Mouse (Mus musculus): ENCODE measurements around the gene Srms.

DNA sequence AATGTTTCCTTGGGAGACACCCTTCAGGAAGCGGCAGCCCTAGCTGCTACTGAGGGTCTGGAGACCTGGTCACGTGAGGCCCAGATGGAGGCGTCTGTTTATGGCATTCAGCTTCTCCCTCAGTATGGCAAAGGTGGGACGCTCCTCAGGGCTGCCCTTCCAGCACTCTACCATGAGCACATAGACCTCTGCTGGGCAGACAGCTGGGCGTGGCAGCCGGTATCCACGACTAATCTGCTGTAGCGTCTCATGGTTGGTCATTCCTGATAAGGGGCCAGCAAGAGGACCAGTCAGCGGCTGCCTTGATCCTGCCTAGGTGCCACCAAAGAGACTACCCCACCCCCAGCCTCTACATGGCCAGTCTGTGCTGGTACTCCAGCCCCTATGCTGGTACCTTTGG is 6.9 kb downstream of the Srms start:
- TF ChIP-seq CTCF (IDR thresholded peaks at IDR 0.05; ENCODE audit: extremely low read depth, insufficient read depth, low read length), result no peak
- no peak for TF ChIP-seq POLR2A (IDR thresholded peaks at IDR 0.05; ENCODE audit: extremely low read depth, insufficient read depth, low read length)
